Mouse (Mus musculus) splenic B cell, adult 2 months (primary cell): ENCODE data around the gene Pmpca.
A peak's percentile ranks its signal among the peaks of the same experiment; 100 is the strongest.
"Not testable (repeated sequence)": the region's sequence is repeated elsewhere in the genome, so short reads cannot be mapped to it uniquely, and the experiment has no call there.

Experiments used
- DNase-seq: peaks from one replicate; pipeline ENCODE4 v3.0.0-alpha.2; 2011; ENCODE audit warnings: low read depth, low spot score
- H3K27me3 ChIP-seq: 2 replicates; pipeline ENCODE4 v1.6.1; 2012; ENCODE audit warnings: mild to moderate bottlenecking, low read length, moderate library complexity, mixed read lengths; ENCODE audit not compliant: control insufficient read depth, poor library complexity, insufficient read depth, severe bottlenecking
- H3K36me3 ChIP-seq: 2 replicates; pipeline ENCODE4 v1.6.1; 2012; ENCODE audit warnings: mild to moderate bottlenecking, low read length, moderate library complexity, mixed read lengths; ENCODE audit not compliant: control insufficient read depth, poor library complexity, insufficient read depth, severe bottlenecking

Pmpca gene

DNA sequence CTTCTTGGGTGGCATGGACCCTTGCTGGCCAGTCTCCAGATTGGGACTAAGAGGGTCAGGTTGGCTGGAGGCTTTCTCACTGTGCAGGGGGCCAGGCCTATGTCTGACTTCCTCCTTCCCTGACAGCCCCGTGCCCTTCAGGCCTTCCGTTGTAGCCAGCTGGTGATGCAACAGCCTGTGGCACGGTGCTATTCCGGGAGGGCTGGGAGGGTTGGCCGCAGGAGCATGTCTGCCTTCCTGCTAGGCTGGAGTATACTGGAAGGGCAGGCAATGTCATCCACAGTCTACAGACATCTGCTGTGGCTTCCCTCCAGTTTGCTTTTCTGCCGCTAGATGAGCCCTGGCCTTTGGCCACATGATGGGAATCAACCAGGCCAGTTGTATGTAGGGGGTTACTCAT, 29.2 kb upstream of the Pmpca start:
- Histone ChIP-seq H3K27me3 (no peaks in the 10 kb centered on the region), H3K36me3 (no peaks in the 10 kb centered on the region)
- no peak for DNase-seq

DNA sequence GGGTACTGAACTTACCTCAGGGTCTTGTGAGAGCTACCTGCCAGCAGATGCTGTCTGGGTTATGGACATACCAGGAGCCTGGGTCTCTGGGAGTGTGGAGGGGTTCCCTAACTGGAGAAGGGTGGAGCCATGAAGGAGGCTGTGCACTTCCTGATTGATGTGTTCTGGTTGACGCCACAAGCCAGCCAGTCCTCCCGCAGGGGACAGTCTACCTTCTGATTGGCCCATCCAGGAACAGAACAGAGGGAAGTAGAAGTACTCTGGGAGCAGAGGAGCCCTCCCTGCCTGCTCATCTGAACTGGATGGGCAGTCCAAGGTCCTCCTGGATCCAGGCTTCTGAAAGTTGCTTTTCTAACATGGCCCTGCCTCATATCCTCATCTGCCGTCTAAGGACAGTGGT, 28.4 kb upstream of the Pmpca start, which contains the start of gene Card9:
Card9 (minus strand) TSS at position 147 of the 400 bp plus-strand sequence.
- no peak for DNase-seq
- Histone ChIP-seq H3K27me3 (no peaks in the 10 kb centered on the region), H3K36me3 (0 out of 2 replicates have a peak, but pooled peaks cover 2% of the 10 kb centered on the region)

GRCm38 (mm10) chr2:26362991-26363390, 26.1 kb upstream of the Pmpca start:
- peaks cover 3% of the 10 kb centered on the region; the same call in 1 of the 2 replicates for H3K36me3 ChIP-seq
- no peaks in the 10 kb centered on the region for H3K27me3 ChIP-seq
- DNase-seq: no peak

DNA sequence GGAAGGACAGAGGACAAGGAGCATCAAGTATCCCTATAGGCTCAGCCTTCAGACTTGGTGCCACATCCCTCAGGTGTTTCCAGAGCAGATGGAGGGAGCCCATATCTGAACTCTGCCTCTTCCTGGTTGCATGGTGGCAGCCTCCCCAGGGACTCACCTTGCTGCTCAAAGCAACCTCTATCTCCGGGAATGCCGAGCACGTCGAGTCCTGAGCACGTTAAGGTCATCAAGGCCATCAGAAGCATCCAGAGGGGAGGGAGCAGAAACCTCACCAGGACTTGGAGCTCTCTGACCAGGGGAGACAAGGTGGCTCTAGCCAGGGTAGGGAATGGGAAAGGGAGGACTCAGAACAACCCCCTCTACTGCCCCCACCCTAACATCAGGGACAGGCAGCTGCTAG, 25.7 kb upstream of the Pmpca start:
- DNase-seq: no peak
- Histone ChIP-seq H3K36me3 (peaks cover 4% of the 10 kb centered on the region; the same call in 1 of the 2 replicates), H3K27me3 (no peaks in the 10 kb centered on the region)

DNA sequence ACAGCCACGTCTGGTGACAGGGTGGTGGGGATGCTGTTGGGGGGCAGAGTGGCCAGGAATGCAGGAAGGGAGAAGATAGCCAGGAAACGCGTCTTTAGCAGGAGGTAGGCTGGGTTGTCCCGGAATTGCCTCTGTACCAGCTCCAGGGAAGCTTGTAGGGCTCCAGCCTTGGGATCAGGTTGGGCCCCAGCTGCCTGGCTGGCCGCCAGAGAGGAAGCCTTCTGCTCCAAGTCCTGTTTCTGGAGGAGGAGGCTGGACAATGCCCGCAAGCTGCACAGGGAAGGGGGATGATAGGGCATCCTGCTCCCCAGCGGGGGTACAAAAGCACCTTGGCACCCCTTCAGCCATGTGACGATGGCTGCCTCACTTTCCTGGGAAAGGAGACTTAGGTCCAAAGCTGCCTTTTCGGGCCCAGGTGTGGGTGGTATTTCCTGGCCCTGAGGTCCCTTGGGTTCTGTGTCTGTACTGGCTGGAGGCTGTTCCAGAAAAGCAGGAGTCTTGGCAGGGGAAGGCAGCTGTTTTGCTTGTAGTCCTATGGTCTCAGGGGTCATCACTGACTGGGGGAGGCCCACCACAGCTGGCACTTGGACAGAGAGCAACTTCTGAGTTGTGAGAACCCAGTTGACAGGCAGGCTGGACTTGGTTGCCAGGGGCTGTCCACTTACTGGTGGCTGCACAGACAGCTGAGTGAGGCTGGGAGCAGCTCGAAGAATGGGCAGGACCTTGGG, 24.2 kb upstream of the Pmpca start:
- Histone ChIP-seq H3K36me3 (peaks cover 4% of the 10 kb centered on the region; the same call in 1 of the 2 replicates), H3K27me3 (no peaks in the 10 kb centered on the region)
- DNase-seq: no peak

GRCm38 (mm10) chr2:26367911-26368310, 21.2 kb upstream of the Pmpca start:
- no peak for DNase-seq
- H3K36me3 ChIP-seq: peaks cover 8% of the 10 kb centered on the region
- no peaks in the 10 kb centered on the region for H3K27me3 ChIP-seq

- H3K36me3 ChIP-seq: peaks cover 8% of the 10 kb centered on the region
- H3K27me3 ChIP-seq: no peaks in the 10 kb centered on the region
Measured at GRCm38 (mm10) chr2:26368572-26368971, 20.6 kb upstream of the Pmpca start.

DNA sequence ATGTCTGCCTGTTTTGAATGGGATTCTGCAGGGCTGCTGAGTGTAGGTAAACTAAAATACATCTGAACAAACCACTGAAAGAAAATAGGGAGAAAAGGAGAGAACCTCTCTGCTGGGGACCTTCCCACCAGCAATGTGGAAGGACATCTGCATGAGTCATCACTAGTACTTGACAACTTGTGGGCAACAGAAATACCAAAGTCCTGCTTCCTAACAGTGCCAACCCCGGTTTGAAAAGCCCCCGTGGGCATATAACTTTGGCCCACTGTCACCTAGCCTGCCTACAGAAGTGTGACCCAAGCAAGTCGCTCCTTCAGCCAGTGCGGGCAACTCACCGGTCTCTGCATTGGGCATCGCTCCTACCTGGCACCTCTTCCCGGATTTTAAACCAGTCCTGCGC, 16.7 kb upstream of the Pmpca start:
- H3K27me3 ChIP-seq: no peaks in the 10 kb centered on the region
- DNase-seq: no peak
- H3K36me3 ChIP-seq: peaks cover 9% of the 10 kb centered on the region

More at GRCm38 (mm10) chr2:26368572-26368971, 20.6 kb upstream of the Pmpca start:
- no peak for DNase-seq

GRCm38 (mm10) chr2:26380131-26380771, 8.9 kb upstream of the Pmpca start, which contains the start of gene Snapc4:
Snapc4 (minus strand) TSS chr2:26380653.
- no peaks in the 10 kb centered on the region for H3K27me3 ChIP-seq

GRCm38 (mm10) chr2:26380871-26381270, 8.3 kb upstream of the Pmpca start:
- H3K27me3 ChIP-seq, DNase-seq: not testable (repeated sequence)
- H3K36me3 ChIP-seq: peaks cover 12% of the 10 kb centered on the region

More at GRCm38 (mm10) chr2:26380131-26380771, 8.9 kb upstream of the Pmpca start, which contains the start of gene Snapc4:
- H3K36me3 ChIP-seq: peaks cover 9% of the 10 kb centered on the region
- peak; percentile 84 for DNase-seq

- DNase-seq: no peak
- H3K36me3 ChIP-seq: peaks cover 19% of the 10 kb centered on the region
Measured at GRCm38 (mm10) chr2:26387713-26388112, 1.4 kb upstream of the Pmpca start.

GRCm38 (mm10) chr2:26388682-26389153, 421 bp upstream of the Pmpca start:
- H3K27me3 ChIP-seq: no peaks in the 10 kb centered on the region
- no peak for DNase-seq
- peaks cover 26% of the 10 kb centered on the region for H3K36me3 ChIP-seq

More at GRCm38 (mm10) chr2:26387713-26388112, 1.4 kb upstream of the Pmpca start:
- H3K27me3 ChIP-seq: no peaks in the 10 kb centered on the region

DNA sequence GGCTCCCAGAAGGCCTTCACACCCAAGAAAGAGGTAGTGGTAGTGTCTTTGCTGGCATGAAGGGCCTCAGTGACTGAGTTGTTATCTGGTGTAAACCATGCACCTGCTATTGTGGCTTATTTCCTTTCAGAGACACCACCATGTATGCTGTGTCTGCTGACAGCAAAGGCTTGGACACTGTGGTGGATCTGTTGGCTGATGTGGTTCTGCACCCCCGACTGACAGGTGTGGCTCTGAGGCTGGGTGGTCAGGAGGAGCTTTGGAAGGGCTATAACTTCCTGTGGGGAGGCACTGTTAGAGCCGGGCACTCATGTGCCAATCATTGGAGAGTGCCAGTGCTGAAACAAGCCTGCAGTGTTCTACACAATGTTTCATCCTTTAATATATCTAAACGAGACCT, 1.8 kb downstream of the Pmpca start:
- Histone ChIP-seq H3K27me3 (no peaks in the 10 kb centered on the region), H3K36me3 (peaks cover 28% of the 10 kb centered on the region)
- no peak for DNase-seq

DNA sequence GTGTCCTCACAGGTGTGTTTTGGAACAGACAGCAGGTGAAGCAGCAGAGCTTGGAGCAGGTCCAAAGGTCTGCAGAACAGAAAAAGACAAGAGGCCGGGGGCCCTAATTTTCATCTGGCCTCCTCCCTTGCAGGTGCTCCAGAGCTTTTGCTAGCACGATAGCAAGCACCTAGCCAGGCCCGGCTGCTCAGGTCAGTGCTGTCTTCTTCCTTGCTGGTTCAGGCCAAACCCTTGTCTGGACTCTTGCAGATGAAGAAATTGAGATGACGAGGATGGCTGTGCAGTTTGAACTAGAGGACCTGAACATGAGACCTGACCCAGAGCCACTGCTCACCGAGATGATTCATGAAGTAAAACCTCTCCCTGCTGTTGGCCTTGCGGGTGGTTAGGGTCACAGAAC, 2.5 kb downstream of the Pmpca start:
- H3K27me3 ChIP-seq: no peaks in the 10 kb centered on the region
- DNase-seq: no peak
- peaks cover 25% of the 10 kb centered on the region for H3K36me3 ChIP-seq

GRCm38 (mm10) chr2:26398978-26399377, 9.8 kb downstream of the Pmpca start:
- H3K36me3 ChIP-seq: peaks cover 19% of the 10 kb centered on the region
- no peaks in the 10 kb centered on the region for H3K27me3 ChIP-seq
- DNase-seq: no peak
